Mouse (Mus musculus) limb, embryonic 13.5 days (tissue): ENCODE results near the gene Pld4. TPM values are rescaled to one million over a fixed set of nuclear protein-coding genes. Genes with fewer than 3 reads are reported as not detected.

Source experiments
- ATAC-seq: fragments of 200-750 bp; cut with Nextera tagmentation; 2 replicates; pipeline ENCODE4 v1.8.0; 2017; ENCODE audit warnings: low read depth, moderate number of reproducible peaks, moderate TSS enrichment; ENCODE audit not compliant: low FRiP score
- H3K27ac ChIP-seq: fragments of 300-500 bp; sonication (generic); 2 replicates; pipeline ENCODE4 v1.5.1; 2015; ENCODE audit warnings: inconsistent platforms, mild to moderate bottlenecking, moderate library complexity
- H3K27me3 ChIP-seq: fragments of 300-500 bp; sonication (generic); 2 replicates; pipeline ENCODE4 v1.6.1; 2015; ENCODE audit warnings: mild to moderate bottlenecking, inconsistent platforms
- H3K36me3 ChIP-seq: fragments of 300-500 bp; sonication (generic); 2 replicates; pipeline ENCODE4 v1.6.1; 2015; ENCODE audit warnings: inconsistent platforms, mild to moderate bottlenecking, moderate library complexity
- H3K4me1 ChIP-seq: fragments of 300-500 bp; sonication (generic); 2 replicates; pipeline ENCODE4 v1.6.1; 2015; ENCODE audit warnings: inconsistent platforms
- H3K4me2 ChIP-seq: fragments of 300-500 bp; sonication (generic); replicated peaks from 2 replicates; pipeline ENCODE4 v1.6.1; 2015; ENCODE audit warnings: inconsistent platforms, mild to moderate bottlenecking, moderate library complexity
- H3K4me3 ChIP-seq: fragments of 300-500 bp; sonication (generic); 2 replicates; pipeline ENCODE4 v1.5.1; 2015; ENCODE audit warnings: moderate library complexity, mild to moderate bottlenecking, inconsistent platforms
- H3K9ac ChIP-seq: fragments of 300-500 bp; sonication (generic); 2 replicates; pipeline ENCODE4 v1.6.1; 2015; ENCODE audit warnings: mild to moderate bottlenecking, inconsistent platforms
- H3K9me3 ChIP-seq: fragments of 300-500 bp; sonication (generic); 2 replicates; pipeline ENCODE4 v1.6.1; 2016; ENCODE audit warnings: inconsistent platforms
- WGBS: fragments of 180-500 bp; shearing (Covaris S2); methylation state at CpG from one replicate; pipeline ENCODE4 v1.1.7; 2015; 5-methylcytosine and 5-hydroxymethylcytosine counted together
- polyA plus RNA-seq: library from polyadenylated mRNA; unstranded; fragments of >200 nt; fragmentation: Nextera tagmentation; extraction: Ambion mirVana; gene quantifications from 2 replicates; pipeline ENCODE4 v1.2.1, GENCODE M21; 2015

The Pld4 gene
- polyA plus RNA-seq: 6.1 and 7.2 TPM in 2 replicates

DNA sequence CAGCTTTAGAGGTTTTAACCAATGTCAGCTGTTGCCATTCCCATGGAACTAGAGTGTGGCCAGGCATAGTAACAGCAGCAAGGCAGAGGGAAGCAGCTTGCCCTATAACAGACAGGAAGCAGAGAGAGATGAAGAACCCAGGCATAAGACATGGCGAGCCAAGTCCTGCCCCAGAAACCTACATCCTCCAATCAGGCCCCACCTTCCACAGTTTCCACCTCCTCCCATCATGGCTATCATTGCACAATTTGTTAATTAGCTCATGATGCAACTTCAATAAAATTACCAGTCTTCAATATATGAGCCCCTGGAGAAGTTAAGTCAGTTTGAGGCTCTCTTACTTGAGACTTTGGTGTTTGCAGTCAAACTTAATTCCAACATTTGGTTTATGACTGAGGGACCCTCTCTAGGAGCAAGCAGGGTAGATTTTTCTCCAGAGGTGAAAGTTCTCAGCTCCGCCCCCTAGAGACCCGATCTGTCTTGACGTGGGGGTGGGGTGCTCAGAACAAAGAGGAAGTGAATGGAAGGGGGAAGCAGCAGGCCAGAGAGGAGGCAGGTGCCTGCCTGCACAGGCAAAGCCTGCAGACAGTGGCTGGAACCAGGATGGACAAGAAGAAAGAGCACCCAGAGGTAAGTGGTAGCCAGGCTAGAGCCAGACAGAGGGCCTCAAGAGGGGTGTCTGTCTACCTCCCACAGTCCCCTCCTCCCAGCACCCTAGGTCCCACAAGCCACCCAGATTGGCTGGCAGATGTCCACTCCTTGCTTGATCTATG is at the start of gene Pld4:
Gene Pld4 (plus strand): TSS at position 502 of the 773 bp plus-strand sequence.
- Histone ChIP-seq H3K4me2 (no peak within 1 kb of the TSS), H3K4me1 (no peaks in the 10 kb centered on the region), H3K4me3 (no peak within 1 kb of the TSS), H3K27me3 (no peaks in the 10 kb centered on the region), H3K36me3 (no peaks in the 10 kb centered on the region), H3K9ac (no peak within 1 kb of the TSS), H3K9me3 (0 out of 2 replicates have a peak, but pooled peaks cover 4% of the 10 kb centered on the region), H3K27ac (no peak within 1 kb of the TSS)
- 45% methylated on average over 4 of the region's 4 CpGs for WGBS
- no peak for ATAC-seq

GRCm38 (mm10) chr12:112713984-112714383 is 46.5 kb upstream of the Pld4 start:
- Histone ChIP-seq H3K4me3 (no peak overlapping the region), H3K36me3 (no peaks in the 10 kb centered on the region), H3K27ac (peak overlapping the region; percentile 61; the same call in 1 of the 2 replicates), H3K4me2 (no peak overlapping the region; the same call in 1 of the 2 replicates), H3K27me3 (peaks cover 5% of the 10 kb centered on the region), H3K9ac (0 out of 2 replicates have a peak overlapping the region, but pooled peaks have one; percentile 25), H3K9me3 (no peaks in the 10 kb centered on the region), H3K4me1 (peaks cover under 1% of the 10 kb centered on the region; the same call in 1 of the 2 replicates)
- ATAC-seq: no peak
- 60% methylated on average over 3 of the region's 3 CpGs for whole genome bisulfite sequencing

GRCm38 (mm10) chr12:112717140-112717539 is 43.3 kb upstream of the Pld4 start:
- H3K27me3 ChIP-seq: peaks cover 12% of the 10 kb centered on the region; the same call in 1 of the 2 replicates
- no peak overlapping the region for H3K4me2 ChIP-seq
- H3K9ac ChIP-seq: no peak overlapping the region
- H3K27ac ChIP-seq: no peak overlapping the region
- no peaks in the 10 kb centered on the region for H3K36me3 ChIP-seq
- no peak for ATAC-seq
- WGBS: 23% methylated on average over 7 of the region's 7 CpGs
- peaks cover 21% of the 10 kb centered on the region for H3K4me1 ChIP-seq
- no peaks in the 10 kb centered on the region for H3K9me3 ChIP-seq
- no peak overlapping the region for H3K4me3 ChIP-seq

DNA sequence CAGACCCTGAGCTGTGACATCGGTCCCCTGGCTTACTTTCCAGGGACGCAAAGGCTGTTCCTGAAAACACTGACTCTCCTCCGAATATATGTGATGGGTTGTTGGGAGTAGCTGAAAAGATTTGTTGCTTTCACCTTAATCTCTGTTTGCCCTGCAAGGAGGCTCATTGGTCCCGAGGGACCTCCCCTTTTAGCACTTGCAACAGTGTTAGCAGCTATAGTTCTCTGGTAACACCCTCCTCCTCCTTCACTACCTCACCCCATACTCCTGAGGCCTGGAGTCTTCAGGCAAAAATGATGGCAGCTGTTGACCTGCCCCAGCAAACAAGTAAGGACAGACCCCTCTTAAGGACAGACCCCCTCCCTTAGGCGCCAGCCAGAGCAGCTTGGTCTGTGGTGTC is 41.5 kb upstream of the Pld4 start:
- H3K4me2 ChIP-seq: no peak overlapping the region
- no peak overlapping the region for H3K27ac ChIP-seq
- H3K36me3 ChIP-seq: no peaks in the 10 kb centered on the region
- 32% methylated on average over 5 of the region's 5 CpGs for whole genome bisulfite sequencing
- peaks cover 12% of the 10 kb centered on the region; the same call in 1 of the 2 replicates for H3K27me3 ChIP-seq
- no peak overlapping the region for H3K4me3 ChIP-seq
- H3K4me1 ChIP-seq: peaks cover 34% of the 10 kb centered on the region
- no peak overlapping the region for H3K9ac ChIP-seq
- ATAC-seq: no peak
- H3K9me3 ChIP-seq: no peaks in the 10 kb centered on the region

- Histone ChIP-seq H3K27ac (peak within 1 kb of the TSS; percentile 75; the same call in 1 of the 2 replicates), H3K4me2 (peak within 1 kb of the TSS; percentile 90), H3K9me3 (no peaks in the 10 kb centered on the region), H3K9ac (peak within 1 kb of the TSS; percentile 88; the same call in 1 of the 2 replicates), H3K27me3 (peaks cover 12% of the 10 kb centered on the region; the same call in 1 of the 2 replicates), H3K4me1 (peaks cover 34% of the 10 kb centered on the region), H3K4me3 (peak within 1 kb of the TSS; percentile 88), H3K36me3 (peaks cover 6% of the 10 kb centered on the region)
- WGBS: 72% methylated on average over 6 of the region's 6 CpGs
- ATAC-seq: no peak
Observed at GRCm38 (mm10) chr12:112720216-112720615, 40.2 kb upstream of the Pld4 start, which contains the start of gene Cep170b. Gene Cep170b, plus strand, starts transcription at chr12:112720455.

- Histone ChIP-seq H3K4me2 (peak overlapping the region; percentile 90), H3K9ac (peak overlapping the region; percentile 88; the same call in 1 of the 2 replicates), H3K4me1 (peaks cover 34% of the 10 kb centered on the region), H3K27ac (peak overlapping the region; percentile 75; the same call in 1 of the 2 replicates), H3K27me3 (peaks cover 12% of the 10 kb centered on the region; the same call in 1 of the 2 replicates), H3K9me3 (no peaks in the 10 kb centered on the region), H3K4me3 (peak overlapping the region; percentile 88), H3K36me3 (peaks cover 12% of the 10 kb centered on the region)
- WGBS: 38% methylated on average over 12 of the region's 12 CpGs
- ATAC-seq: no peak
Observed at GRCm38 (mm10) chr12:112720890-112721423, 39.5 kb upstream of the Pld4 start.

DNA sequence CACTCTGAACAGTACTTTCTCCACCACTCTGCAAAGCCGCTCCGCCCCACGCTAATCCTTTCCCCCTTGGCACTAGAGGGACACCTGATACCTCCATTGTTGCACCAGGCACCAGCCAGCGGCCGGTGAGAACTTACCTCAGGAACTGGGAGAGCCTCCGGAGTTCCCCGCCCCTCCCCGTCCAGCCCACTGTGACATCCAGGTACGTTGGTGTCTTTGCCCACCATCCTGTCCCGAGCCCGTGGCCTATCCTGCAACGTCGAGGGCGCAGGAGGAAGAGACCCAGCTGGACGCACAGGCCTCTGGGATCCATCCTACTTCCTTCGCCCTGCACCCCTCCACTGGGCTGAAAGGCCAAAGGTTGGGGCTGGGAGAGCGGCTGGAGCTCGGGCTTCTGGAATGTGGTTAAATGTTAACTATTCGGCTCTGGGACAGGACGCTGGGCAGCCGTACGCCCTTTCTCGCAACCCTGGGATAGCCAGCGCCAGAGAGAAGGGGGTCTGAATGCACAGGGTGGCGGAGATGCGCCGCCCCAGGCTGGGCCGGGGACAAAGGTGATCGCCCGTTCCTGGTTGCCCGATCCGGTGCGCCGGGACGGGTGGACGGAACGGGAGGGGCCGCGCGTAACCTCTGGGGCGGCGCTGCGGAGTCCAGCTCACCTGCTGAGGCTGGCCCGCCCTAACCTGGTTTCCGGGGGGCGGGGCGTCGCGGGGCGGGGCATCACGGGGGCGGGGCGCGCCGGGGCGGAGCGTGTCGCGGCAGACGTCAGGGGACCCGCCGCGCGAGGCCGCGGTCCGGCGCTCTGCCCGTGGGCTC is 38.8 kb upstream of the Pld4 start:
- peak; percentile 58 for ATAC-seq
- 2% methylated on average over 50 of the region's 69 CpGs for WGBS
- H3K4me2 ChIP-seq: peak overlapping the region; percentile 90
- H3K9me3 ChIP-seq: no peaks in the 10 kb centered on the region
- H3K4me1 ChIP-seq: peaks cover 34% of the 10 kb centered on the region
- peak overlapping the region; percentile 75 for H3K27ac ChIP-seq
- peaks cover 12% of the 10 kb centered on the region; the same call in 1 of the 2 replicates for H3K27me3 ChIP-seq
- peak overlapping the region; percentile 88 for H3K9ac ChIP-seq
- peaks cover 18% of the 10 kb centered on the region for H3K36me3 ChIP-seq
- H3K4me3 ChIP-seq: peak overlapping the region; percentile 88

DNA sequence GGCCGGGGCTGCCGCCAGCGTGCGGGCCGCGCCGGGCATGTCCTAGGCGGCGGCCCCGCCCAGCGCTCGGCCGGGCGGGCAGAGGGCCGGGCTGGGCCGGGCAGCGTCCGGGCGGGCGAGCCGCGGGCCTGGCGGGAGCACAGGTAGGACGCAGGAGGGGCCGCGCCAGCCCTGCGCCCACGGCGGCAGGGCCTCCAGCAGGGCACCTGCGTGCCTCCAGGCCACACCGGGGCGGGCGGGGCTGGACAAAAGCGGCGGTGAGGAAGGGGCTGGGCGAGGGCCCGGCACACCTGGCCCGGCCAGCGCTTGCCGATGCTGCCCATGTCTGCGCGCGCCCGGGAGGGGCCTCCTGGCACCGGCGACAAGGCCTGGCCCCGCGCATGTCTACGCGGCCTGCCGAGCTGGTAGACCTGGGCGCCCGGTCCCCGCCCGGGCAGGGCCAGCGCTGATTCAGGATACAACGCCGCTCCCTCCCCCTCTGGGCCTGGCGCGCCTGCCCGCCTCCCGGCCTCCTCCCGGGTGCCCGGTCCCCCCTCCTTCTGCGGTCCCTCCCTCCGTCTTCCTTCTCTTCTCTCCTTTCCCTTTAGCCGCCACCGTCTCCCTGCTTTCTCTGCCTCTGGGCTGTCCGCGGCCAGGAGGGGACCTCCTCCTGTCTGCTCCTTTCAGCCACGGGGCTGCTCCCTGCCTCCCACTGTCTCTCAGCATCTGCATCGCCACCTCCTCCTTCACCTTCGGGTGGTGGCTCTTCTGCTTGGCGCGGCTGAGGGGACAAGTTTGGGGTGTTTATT is 38.0 kb upstream of the Pld4 start:
- peaks cover 26% of the 10 kb centered on the region for H3K36me3 ChIP-seq
- peak overlapping the region; percentile 88 for H3K9ac ChIP-seq
- peak; percentile 37 for ATAC-seq
- peak overlapping the region; percentile 88 for H3K4me3 ChIP-seq
- peaks cover 34% of the 10 kb centered on the region for H3K4me1 ChIP-seq
- under 1% methylated on average over 36 of the region's 75 CpGs for WGBS
- H3K9me3 ChIP-seq: no peaks in the 10 kb centered on the region
- H3K27ac ChIP-seq: peak overlapping the region; percentile 39; the same call in 1 of the 2 replicates
- peaks cover 12% of the 10 kb centered on the region; the same call in 1 of the 2 replicates for H3K27me3 ChIP-seq
- H3K4me2 ChIP-seq: peak overlapping the region; percentile 90

GRCm38 (mm10) chr12:112723028-112723330 is 37.5 kb upstream of the Pld4 start:
- WGBS: 7% methylated on average over 5 of the region's 5 CpGs
- no peaks in the 10 kb centered on the region for H3K9me3 ChIP-seq
- H3K27ac ChIP-seq: no peak overlapping the region
- H3K9ac ChIP-seq: peak overlapping the region; percentile 88
- peak overlapping the region; percentile 88 for H3K4me3 ChIP-seq
- H3K4me1 ChIP-seq: peaks cover 34% of the 10 kb centered on the region
- peaks cover 12% of the 10 kb centered on the region; the same call in 1 of the 2 replicates for H3K27me3 ChIP-seq
- H3K36me3 ChIP-seq: peaks cover 31% of the 10 kb centered on the region
- 0 out of 2 replicates have a peak, but pooled peaks have one; percentile 3 for ATAC-seq
- H3K4me2 ChIP-seq: peak overlapping the region; percentile 90

- peak overlapping the region; percentile 88 for H3K4me3 ChIP-seq
Observed at GRCm38 (mm10) chr12:112723445-112723844, 37.0 kb upstream of the Pld4 start.

More at GRCm38 (mm10) chr12:112723445-112723844, 37.0 kb upstream of the Pld4 start:
- peaks cover 12% of the 10 kb centered on the region; the same call in 1 of the 2 replicates for H3K27me3 ChIP-seq
- peaks cover 34% of the 10 kb centered on the region for H3K36me3 ChIP-seq
- no peaks in the 10 kb centered on the region for H3K9me3 ChIP-seq
- ATAC-seq: no peak
- H3K4me1 ChIP-seq: peaks cover 34% of the 10 kb centered on the region
- H3K4me2 ChIP-seq: peak overlapping the region; percentile 90
- H3K27ac ChIP-seq: no peak overlapping the region
- WGBS: 82% methylated on average over 6 of the region's 6 CpGs
- H3K9ac ChIP-seq: peak overlapping the region; percentile 88
